Mouse (Mus musculus): Measurements from ENCODE around the gene Fhl2.
A peak's percentile ranks its signal among the peaks of the same experiment; 100 is the strongest.

Fhl2 gene

GRCm38 (mm10) chr1:43108729-43109128 lies 88.1 kb downstream of the Fhl2 start:
- DNase-seq (ENCODE audit: low spot score in 2 of 2) = no peak

GRCm38 (mm10) chr1:43098031-43098984 lies 98.5 kb downstream of the Fhl2 start, which contains the start of the genes Tgfbrap1 and AI597479:
Gene Tgfbrap1, minus strand, starts transcription at chr1:43098637.
Gene AI597479, plus strand, starts transcription at chr1:43098710.
- peak; percentile 82 to 85 for DNase-seq (ENCODE audit: low spot score in 2 of 2)

- no peak for DNase-seq (ENCODE audit: low spot score in 2 of 2)
Observed at GRCm38 (mm10) chr1:43094206-43094605, 102.6 kb downstream of the Fhl2 start.

- peak; percentile 49 to 64 for DNase-seq (ENCODE audit: low spot score in 2 of 2)
Observed at GRCm38 (mm10) chr1:43092056-43093015, 104.4 kb downstream of the Fhl2 start.

- peak in 1 of 2 experiments; percentile 5 for DNase-seq (ENCODE audit: low spot score in 2 of 2)
Observed at GRCm38 (mm10) chr1:43091306-43092055, 105.3 kb downstream of the Fhl2 start.

GRCm38 (mm10) chr1:43090418-43090817 lies 106.4 kb downstream of the Fhl2 start:
- no peak for DNase-seq (ENCODE audit: low spot score in 2 of 2)

GRCm38 (mm10) chr1:43082946-43083345 lies 113.8 kb downstream of the Fhl2 start:
- no peak for DNase-seq (ENCODE audit: low spot score in 2 of 2)

GRCm38 (mm10) chr1:43078124-43078523 lies 118.7 kb downstream of the Fhl2 start:
- no peak for DNase-seq (ENCODE audit: low spot score in 2 of 2)

GRCm38 (mm10) chr1:43074791-43075190 lies 122.0 kb downstream of the Fhl2 start:
- DNase-seq (ENCODE audit: low spot score in 2 of 2) = no peak
